Mouse (Mus musculus) left cerebral cortex, adult 9 months (tissue): ENCODE results near the gene Stk24.

Experiments
- DNase-seq, 2 experiments: peaks; one replicate each; pipeline ENCODE4 v3.0.0; 2022; ENCODE audit warnings: low spot score in 2 of 2

Gene Stk24

GRCm38 (mm10) chr14:121314934-121315333 lies 64.9 kb downstream of the Stk24 start:
- no peak for DNase-seq

GRCm38 (mm10) chr14:121313283-121313682 lies 66.5 kb downstream of the Stk24 start:
- DNase-seq = no peak

DNA sequence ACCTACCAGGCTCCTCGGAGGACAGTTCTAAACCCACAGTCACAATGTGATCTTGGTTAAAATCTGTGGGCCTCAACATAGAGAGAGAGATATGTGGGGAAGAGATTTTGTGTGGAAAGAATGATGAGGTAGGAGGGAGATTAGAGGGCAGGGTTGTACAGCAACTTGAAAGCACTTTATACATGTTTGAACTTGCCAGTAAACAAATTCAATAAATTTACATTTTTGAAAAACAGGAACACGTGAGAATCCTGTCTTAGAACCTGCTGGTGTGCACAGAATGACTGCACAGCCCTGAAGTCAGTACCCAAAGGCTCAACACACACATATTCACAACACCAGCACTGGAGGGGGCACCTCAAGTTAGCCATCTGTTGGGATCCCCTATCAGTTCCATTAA lies 68.7 kb downstream of the Stk24 start:
- DNase-seq = no peak

DNA sequence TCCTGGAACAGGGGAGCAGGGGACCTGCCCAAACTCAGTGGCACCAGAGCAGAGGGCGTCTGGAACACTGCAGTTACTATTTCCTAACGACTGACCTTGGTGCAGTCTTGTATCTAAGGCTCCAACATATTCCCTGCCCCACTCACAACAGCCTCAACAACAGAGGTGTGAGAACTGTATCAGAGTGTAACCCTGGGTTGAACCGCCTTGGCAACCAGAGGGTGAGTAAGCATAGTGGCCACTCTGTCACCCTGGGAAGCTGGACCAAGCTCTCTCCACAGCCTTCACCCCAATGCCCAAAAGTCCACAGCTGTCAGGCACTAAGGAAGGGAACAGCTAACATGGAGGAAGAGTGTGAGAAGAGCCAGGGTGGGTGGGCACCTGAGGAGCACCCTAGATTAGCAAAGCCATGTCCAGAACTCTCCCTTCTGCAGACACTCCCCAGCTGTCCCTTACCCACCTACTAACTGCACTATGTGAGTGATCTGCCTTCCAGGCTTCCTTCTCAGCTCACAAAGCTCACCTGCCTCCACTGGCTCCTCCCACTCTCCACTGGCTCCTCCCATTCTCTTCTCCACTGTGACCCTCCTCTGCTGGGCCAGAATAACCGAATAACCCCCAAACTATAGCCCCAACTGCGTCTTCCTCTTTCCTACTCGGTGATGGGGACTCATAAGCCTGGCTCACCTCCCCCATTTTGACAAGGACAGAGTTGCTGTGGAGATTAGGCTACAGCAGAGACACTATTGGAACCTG lies 69.3 kb downstream of the Stk24 start:
- no peak for DNase-seq

DNA sequence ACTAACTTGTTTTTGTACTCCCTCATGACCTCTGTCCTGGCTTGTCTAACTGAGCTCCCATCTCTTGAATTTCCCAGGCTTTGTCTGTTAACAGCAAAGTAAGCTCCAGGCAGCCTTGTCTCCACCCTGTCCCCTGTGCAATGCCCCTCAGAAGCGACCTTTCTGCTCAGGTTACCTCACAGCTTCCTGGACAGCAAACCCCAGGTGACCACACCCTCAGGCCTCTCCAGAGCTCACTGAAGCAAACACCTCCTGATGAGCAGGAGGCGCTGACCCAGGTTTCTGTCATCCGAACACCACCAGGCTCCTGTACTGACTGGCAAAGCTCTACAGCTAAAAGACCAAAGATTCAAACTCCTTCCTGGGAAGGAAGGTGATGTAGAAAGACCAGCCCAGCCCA lies 69.9 kb downstream of the Stk24 start:
- DNase-seq = no peak

DNA sequence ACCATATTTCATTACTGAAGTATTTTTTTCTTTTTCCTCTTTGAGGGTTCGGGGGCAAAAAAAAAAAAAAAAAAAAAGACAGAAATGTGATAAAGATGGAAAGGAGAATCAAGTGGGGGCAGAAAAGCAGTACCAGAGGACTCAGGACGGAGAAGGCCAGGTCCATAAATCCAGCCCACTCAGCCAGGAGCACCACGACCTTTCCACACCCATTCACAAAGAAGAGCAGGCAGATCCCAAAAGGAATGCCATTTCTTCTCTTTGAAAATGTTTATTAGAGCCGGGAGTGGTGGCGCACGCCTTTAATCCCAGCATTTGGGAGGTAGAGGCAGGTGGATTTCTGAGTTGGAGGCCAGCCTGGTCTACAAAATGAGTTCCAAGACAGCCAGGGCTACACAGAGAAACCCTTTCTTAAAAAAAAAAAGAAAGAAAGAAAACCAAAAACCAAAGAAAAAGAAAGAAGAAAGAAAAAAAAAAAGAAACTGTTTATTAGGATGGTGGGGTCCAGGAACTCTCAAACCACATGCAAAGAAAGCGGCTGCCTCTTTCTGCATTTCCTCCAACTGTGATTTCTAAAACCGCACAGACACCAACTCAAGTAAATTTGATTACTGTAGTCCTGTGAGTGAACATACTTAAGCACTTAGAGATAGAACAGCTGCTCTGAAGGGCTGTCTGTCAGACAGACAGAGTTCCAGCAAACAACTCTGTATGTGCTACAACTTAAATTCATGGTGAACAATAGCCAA lies 74.3 kb downstream of the Stk24 start:
- no peak for DNase-seq

GRCm38 (mm10) chr14:121304523-121304922 lies 75.3 kb downstream of the Stk24 start:
- no peak for DNase-seq

GRCm38 (mm10) chr14:121299093-121299492 lies 80.7 kb downstream of the Stk24 start:
- DNase-seq = no peak

DNA sequence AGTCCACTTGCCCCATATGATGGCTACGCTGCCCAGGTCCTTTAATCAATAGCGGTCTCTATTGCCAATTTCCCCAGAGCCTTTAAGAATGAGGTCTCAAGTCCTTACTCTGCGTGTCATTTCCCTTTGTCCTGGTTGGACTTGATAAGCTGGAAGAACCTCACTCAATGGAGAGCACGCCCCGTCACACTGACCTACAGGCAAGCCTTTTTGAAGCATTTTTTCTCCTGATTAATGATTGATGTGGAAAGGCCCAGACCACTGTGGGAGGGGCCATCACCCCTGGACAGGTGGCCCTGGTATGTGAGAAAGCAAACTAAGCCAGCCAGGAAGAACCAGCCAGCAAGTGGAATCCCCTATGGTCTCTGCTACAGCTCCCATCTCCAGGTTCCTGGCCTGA lies 81.3 kb downstream of the Stk24 start:
- no peak for DNase-seq

- no peak for DNase-seq
These were observed 82.7 kb downstream of the Stk24 start for GRCm38 (mm10) chr14:121297103-121297502.

- no peak for DNase-seq
These were observed 85.3 kb downstream of the Stk24 start for GRCm38 (mm10) chr14:121294484-121294883.

- no peak for DNase-seq
These were observed 87.4 kb downstream of the Stk24 start for GRCm38 (mm10) chr14:121292391-121292790.

DNA sequence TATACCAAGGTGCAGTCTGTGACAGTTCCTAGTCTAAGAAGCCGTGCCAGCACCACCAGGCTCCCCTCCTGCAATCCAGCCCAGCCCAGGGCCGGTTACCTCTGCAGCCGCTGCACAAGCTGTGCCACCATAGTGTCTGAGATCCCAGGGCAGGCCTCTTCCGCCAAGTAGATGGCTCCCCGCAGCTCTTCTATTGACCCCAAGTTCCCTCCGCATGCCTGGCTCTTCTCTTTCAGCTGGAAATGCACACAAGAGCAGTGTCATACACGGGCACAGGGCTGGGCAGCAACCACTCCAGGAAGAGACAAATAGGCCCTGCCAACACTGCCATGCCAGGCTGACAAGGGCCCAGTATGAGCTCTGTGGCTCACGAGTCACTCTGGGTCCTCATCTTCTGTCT lies 87.9 kb downstream of the Stk24 start:
- no peak for DNase-seq

GRCm38 (mm10) chr14:121285379-121286120 lies 94.3 kb downstream of the Stk24 start:
- no peak for DNase-seq

GRCm38 (mm10) chr14:121281336-121281710 lies 98.5 kb downstream of the Stk24 start:
- DNase-seq = no peak

DNA sequence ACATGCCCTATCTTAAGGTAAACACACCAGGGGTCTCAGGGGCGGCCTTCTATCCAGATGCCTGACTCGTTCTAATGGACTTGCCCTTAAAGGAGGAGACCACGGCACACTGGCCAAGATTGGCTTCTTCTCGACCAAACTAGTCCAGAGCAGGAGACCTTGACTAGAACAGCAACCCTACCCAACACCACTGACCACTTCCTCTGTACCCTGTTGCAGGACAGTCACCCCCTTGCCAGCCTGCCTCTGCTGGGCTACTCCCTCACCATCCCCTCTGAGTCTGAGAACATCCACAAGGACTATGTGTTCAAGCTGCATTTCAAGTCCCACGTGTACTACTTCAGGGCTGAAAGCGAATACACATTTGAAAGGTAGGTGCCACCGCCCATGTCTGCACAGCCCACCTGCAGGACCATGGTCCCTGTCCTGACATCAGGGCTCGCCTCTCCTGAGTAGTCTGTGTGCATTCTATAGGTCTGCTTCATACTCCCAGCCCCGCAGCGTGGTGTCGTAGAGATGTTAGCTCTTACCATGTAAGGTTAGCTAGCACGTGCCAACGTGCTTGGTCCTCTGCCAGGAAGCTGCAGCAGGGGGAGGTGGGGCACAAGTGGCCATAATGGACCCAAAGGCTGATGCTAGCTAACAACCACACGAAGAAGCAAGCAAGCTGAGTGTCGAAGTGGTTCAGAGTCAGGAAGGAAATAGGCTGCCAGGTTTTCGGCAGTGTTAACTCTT lies 99.0 kb downstream of the Stk24 start:
- no peak for DNase-seq

DNA sequence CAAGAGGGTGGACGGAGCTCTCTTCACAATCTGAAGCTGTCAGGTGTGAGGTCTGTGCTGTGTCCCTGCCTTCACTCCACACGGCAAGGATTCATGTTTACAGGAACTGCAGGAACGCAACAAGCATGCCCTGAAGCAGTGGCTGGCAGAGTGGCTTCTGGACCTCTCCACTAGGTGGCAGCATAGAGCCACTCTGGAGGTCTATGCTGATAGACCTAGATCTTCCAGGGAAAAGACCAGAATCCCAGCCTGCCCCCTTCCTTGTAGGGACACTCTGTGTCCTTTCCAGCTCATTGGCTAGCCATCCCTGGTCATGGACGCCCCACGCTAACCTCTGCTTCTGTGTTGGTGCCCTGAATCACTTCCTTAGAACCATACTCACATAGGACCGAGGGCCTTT lies 100.7 kb downstream of the Stk24 start:
- DNase-seq = peak in 1 of 2 experiments; percentile 84

- DNase-seq = no peak
These were observed 103.8 kb downstream of the Stk24 start for GRCm38 (mm10) chr14:121276016-121276415.

DNA sequence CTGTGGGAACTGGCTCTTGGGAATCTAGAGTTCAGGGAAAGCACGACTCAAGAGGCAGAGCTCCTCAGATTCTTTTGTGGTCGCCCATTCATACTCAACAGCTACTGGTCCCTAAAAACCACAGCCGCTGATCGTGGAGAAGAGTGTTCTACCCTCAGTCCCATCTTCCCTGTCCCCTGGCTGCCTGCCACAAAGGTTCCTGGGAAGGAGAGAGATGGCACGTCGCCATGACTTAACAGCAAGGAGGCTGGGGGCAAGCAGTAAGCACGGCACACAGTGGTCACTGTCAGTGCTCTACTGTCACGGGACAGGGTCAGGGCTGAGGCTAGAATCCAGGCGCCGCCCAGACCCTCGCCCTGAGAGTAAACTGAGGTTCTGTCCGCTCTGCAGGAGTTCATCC lies 104.8 kb downstream of the Stk24 start:
- no peak for DNase-seq

DNA sequence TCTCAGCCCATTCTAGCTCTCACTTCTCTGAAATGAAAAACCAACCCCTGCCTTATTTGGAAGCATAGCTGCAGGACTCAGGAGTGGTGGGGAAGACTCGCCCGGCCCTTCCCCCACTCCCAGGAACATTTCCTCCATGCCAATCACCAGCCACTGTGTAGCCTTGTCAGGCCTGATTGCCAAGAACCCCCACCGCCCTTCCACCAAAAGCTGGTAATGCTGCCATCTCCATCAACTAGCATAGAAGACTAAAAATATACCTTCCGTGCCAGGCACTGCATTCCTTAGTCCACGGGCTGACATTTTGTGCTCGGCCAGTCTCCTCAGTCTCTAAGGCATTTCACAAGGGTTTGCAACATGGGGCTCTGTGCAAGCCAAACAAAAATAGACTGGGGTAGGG lies 109.3 kb downstream of the Stk24 start:
- no peak for DNase-seq

DNA sequence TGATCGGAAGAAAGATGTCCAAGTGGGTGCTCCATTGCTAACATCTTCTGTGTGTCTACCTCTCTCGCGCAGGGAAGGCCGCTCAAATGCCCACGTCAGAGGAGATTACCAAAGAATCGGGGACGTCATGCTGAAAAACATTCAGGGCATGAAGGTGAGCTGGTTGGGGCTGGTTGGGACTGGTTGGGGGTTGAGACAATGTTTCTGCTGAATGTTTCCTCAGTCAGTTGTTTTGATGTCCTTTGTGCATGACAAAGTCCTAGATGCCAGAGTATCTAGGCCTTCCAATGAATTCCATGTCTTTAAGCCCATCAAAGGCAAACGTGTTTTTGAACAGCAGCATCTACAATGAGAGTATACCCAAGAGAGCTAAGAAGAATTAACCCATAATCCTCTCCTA lies 112.0 kb downstream of the Stk24 start:
- no peak for DNase-seq

GRCm38 (mm10) chr14:121264453-121264852 lies 115.4 kb downstream of the Stk24 start:
- DNase-seq = no peak
